Mouse (Mus musculus) liver, embryonic 14.5 days (tissue): Measurements from ENCODE around the gene Mettl21c. TPM values are rescaled to one million over a fixed set of nuclear protein-coding genes. Genes with fewer than 3 reads are reported as not detected.

Experiments used
- ATAC-seq: fragments of 200-750 bp; cut with Nextera tagmentation; 2 replicates; pipeline ENCODE4 v1.8.0; 2017; ENCODE audit warnings: moderate number of reproducible peaks, mild to moderate bottlenecking, moderate library complexity; ENCODE audit not compliant: insufficient read depth
- DNase-seq, 3 experiments: peaks; one replicate each; pipeline ENCODE4 v3.0.0-alpha.2; 2012 to 2013; ENCODE audit warnings: low read depth in 3 of 3, low spot score in 3 of 3
- H3K27ac ChIP-seq: fragments of 300-500 bp; sonication (generic); 2 replicates; pipeline ENCODE4 v1.5.1; 2014; ENCODE audit warnings: moderate library complexity, mild to moderate bottlenecking, control low read depth, inconsistent platforms
- H3K27me3 ChIP-seq: fragments of 300-500 bp; sonication (generic); 2 replicates; pipeline ENCODE4 v1.6.1; 2014; ENCODE audit warnings: mild to moderate bottlenecking, low read length, moderate library complexity; ENCODE audit not compliant: control insufficient read depth, insufficient read depth
- H3K36me3 ChIP-seq: fragments of 300-500 bp; sonication (generic); replicated peaks from 2 replicates; pipeline ENCODE4 v1.6.1; 2014; ENCODE audit warnings: low read depth; ENCODE audit not compliant: control insufficient read depth, insufficient read depth
- H3K4me1 ChIP-seq, 2 experiments: fragments of 200-500 bp in 1 of 2; fragments of 300-500 bp in 1 of 2; sonication (generic) in 1 of 2; replicated peaks; 2 replicates each; pipeline ENCODE4 v1.6.1; 2012 to 2014; ENCODE audit warnings: antibody characterized with exemption in 1 of 2, inconsistent platforms in 1 of 2, low read length in 1 of 2; ENCODE audit not compliant: control insufficient read depth in 2 of 2, insufficient read depth in 2 of 2
- H3K4me2 ChIP-seq: fragments of 300-500 bp; sonication (generic); 2 replicates; pipeline ENCODE4 v1.6.1; 2014; ENCODE audit warnings: low read depth, mild to moderate bottlenecking, control low read depth, moderate library complexity
- H3K4me3 ChIP-seq, 2 experiments: fragments of 200-500 bp in 1 of 2; fragments of 300-500 bp in 1 of 2; sonication (generic) in 1 of 2; 2 replicates each; pipeline ENCODE4 v1.5.1; 2012 to 2014; ENCODE audit warnings: low read depth in 2 of 2, low read length in 2 of 2, mild to moderate bottlenecking in 2 of 2, control low read depth in 1 of 2, inconsistent platforms in 1 of 2, moderate library complexity in 1 of 2; ENCODE audit not compliant: insufficient read depth in 1 of 2
- H3K9ac ChIP-seq: fragments of 300-500 bp; sonication (generic); replicated peaks from 2 replicates; pipeline ENCODE4 v1.6.1; 2014; ENCODE audit warnings: mild to moderate bottlenecking, control low read depth, moderate library complexity
- H3K9me3 ChIP-seq: fragments of 300-500 bp; sonication (generic); 2 replicates; pipeline ENCODE4 v1.6.1; 2016; ENCODE audit warnings: low read length, mixed read lengths; ENCODE audit not compliant: control insufficient read depth
- CTCF ChIP-seq: IDR thresholded peaks from 2 replicates; pipeline ENCODE4 v1.5.1; 2016; ENCODE audit warnings: antibody characterized with exemption, low read depth, control low read depth
- EP300 ChIP-seq: IDR thresholded peaks from 2 replicates; pipeline ENCODE4 v1.6.1; 2016; ENCODE audit warnings: antibody characterized with exemption, low read depth
- WGBS: fragments of 180-500 bp; shearing (Covaris S2); extraction: QIAGEN DNeasy Blood & Tissue Kit; methylation state at CpG from one replicate; pipeline ENCODE4 v1.1.7; 2014; ENCODE audit not compliant: insufficient replicate concordance; 5-methylcytosine and 5-hydroxymethylcytosine counted together
- polyA plus RNA-seq, 2 experiments: library from polyadenylated mRNA; depleted of rRNA in 1 of 2; stranded (reverse) in 1 of 2; unstranded in 1 of 2; fragments of >200 nt; fragmentation: Nextera tagmentation in 1 of 2; extraction: Ambion mirVana in 1 of 2; gene quantifications; 2 replicates each; pipeline versions ENCODE4 v1.2.1 to v1.2.3; 2012 to 2014

Gene Mettl21c
- polyA plus RNA-seq, 2 experiments: 0.02 to 0.04 TPM

GRCm38 (mm10) chr1:44032213-44032612 lies 12.4 kb upstream of the Mettl21c start:
- no peaks in the 10 kb centered on the region for H3K36me3 ChIP-seq
- H3K4me1 ChIP-seq: no peaks in the 10 kb centered on the region
- TF ChIP-seq CTCF (no peak), EP300 (no peak)
- H3K4me2 ChIP-seq: no peak overlapping the region
- H3K27ac ChIP-seq: no peak overlapping the region
- no peaks in the 10 kb centered on the region for H3K9me3 ChIP-seq
- no peak overlapping the region for H3K9ac ChIP-seq
- H3K27me3 ChIP-seq: no peaks in the 10 kb centered on the region
- DNase-seq (no peak), ATAC-seq (no peak)
- 49% methylated on average over 2 of the region's 2 CpGs for WGBS
- H3K4me3 ChIP-seq: no peak overlapping the region

GRCm38 (mm10) chr1:44027651-44028050 lies 7.8 kb upstream of the Mettl21c start:
- Histone ChIP-seq H3K9ac (no peak overlapping the region), H3K4me2 (no peak overlapping the region), H3K4me3 (no peak overlapping the region), H3K36me3 (no peaks in the 10 kb centered on the region), H3K27me3 (no peaks in the 10 kb centered on the region), H3K4me1 (no peaks in the 10 kb centered on the region), H3K27ac (no peak overlapping the region), H3K9me3 (no peaks in the 10 kb centered on the region)
- 66% methylated on average over 1 of the region's 1 CpGs for WGBS
- ATAC-seq (no peak), DNase-seq (no peak)
- TF ChIP-seq CTCF (no peak), EP300 (no peak)

- Histone ChIP-seq H3K4me3 (no peak overlapping the region), H3K9me3 (no peaks in the 10 kb centered on the region), H3K27me3 (no peaks in the 10 kb centered on the region), H3K36me3 (no peaks in the 10 kb centered on the region), H3K4me2 (no peak overlapping the region), H3K9ac (no peak overlapping the region), H3K27ac (no peak overlapping the region), H3K4me1 (no peaks in the 10 kb centered on the region)
- TF ChIP-seq EP300 (no peak), CTCF (no peak)
- ATAC-seq: no peak
- 70% methylated on average over 1 of the region's 1 CpGs for WGBS
- DNase-seq: no peak
Measured at GRCm38 (mm10) chr1:44022656-44023055, 2.8 kb upstream of the Mettl21c start.

- H3K4me2 ChIP-seq: no peak overlapping the region
- H3K4me3 ChIP-seq: no peak overlapping the region
- H3K9me3 ChIP-seq: no peaks in the 10 kb centered on the region
- TF ChIP-seq CTCF (no peak), EP300 (no peak)
- no peak overlapping the region for H3K27ac ChIP-seq
- H3K9ac ChIP-seq: no peak overlapping the region
- H3K4me1 ChIP-seq: no peaks in the 10 kb centered on the region
- no peaks in the 10 kb centered on the region; the same call in 1 of the 2 replicates for H3K27me3 ChIP-seq
- 57% methylated on average over 2 of the region's 2 CpGs for WGBS
- DNase-seq (no peak), ATAC-seq (no peak)
- H3K36me3 ChIP-seq: no peaks in the 10 kb centered on the region
Measured at GRCm38 (mm10) chr1:44015556-44015955, 4.3 kb downstream of the Mettl21c start.

- Histone ChIP-seq H3K36me3 (no peaks in the 10 kb centered on the region; the same call in 1 of the 2 replicates), H3K4me2 (no peak overlapping the region), H3K4me3 (no peak overlapping the region), H3K27me3 (no peaks in the 10 kb centered on the region), H3K9me3 (no peaks in the 10 kb centered on the region), H3K9ac (no peak overlapping the region), H3K4me1 (no peaks in the 10 kb centered on the region), H3K27ac (no peak overlapping the region)
- DNase-seq (no peak), ATAC-seq (no peak)
- WGBS: 88% methylated on average over 2 of the region's 2 CpGs
- TF ChIP-seq EP300: no peak
- no peak for TF ChIP-seq CTCF
Measured at GRCm38 (mm10) chr1:44004513-44004912, 15.3 kb downstream of the Mettl21c start.
